ENCODE assay signal across 9 mouse cellular contexts in the genomic region with DNA sequence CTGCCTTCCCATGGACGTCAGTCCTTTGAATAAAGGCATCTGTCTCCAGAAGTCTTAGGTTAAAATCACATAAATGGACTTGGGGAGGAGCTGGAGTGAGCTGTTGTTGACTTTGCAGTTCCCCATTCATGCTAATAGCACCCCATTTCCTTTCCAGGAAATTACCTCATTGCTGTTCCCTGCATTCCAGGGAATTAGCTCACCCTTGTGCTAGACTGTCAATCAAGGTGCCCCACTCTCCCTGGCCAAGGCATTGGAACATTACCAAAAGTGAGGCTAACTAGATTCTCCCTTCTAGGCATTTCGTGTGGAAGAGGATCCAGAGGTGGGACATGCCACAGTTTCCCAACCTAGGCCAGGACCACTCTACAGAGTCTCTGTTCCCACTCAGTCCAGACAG.
DNase-seq lines count a peak whose midpoint lies in the region; ATAC-seq lines count a peak whose summit lies in the region.
"Had no signal": no experiment of that assay in that cellular context is flagged by ENCODE, and none has a peak within 500 bp of the region (broad histone marks: within the 10 kb centered on the region; RNA-seq: fewer than 3 reads in every experiment).

No protein-coding gene starts in this region.

- WGBS in limb, embryonic 15.5 days = 30% methylated on average over 2 of the region's 2 CpGs

- intact Hi-C loops in heart, postnatal 14 days (cut with DNase I) = loop anchor here (5.0 kb wide), 3 partner anchors 46 to 169 kb away; partner anchors contain the start of gene Ptch1
- intact Hi-C loops in left cerebral cortex, postnatal 25 days (cut with DNase I) = loop anchor here (5.0 kb wide), 1 partner anchor 76 kb away; no protein-coding TSS in a partner anchor

- no peak overlapping the region for H3K4me2 ChIP-seq in limb, embryonic 15.5 days
- H3K4me2 ChIP-seq: liver, embryonic 13.5 days had no signal

- H3K27ac ChIP-seq in limb, embryonic 15.5 days = peak overlapping the region; percentile 87
- H3K27ac ChIP-seq: liver, embryonic 13.5 days had no signal

- no peaks in the 10 kb centered on the region for H3K36me3 ChIP-seq in limb, embryonic 15.5 days
- H3K36me3 ChIP-seq: liver, embryonic 13.5 days had no signal

- no peak overlapping the region for H3K9ac ChIP-seq in limb, embryonic 15.5 days
- H3K9ac ChIP-seq: liver, embryonic 13.5 days had no signal

- ATAC-seq in limb, embryonic 15.5 days (ENCODE audit: insufficient number of reproducible peaks, low FRiP score, low TSS enrichment, low read depth) = peak; percentile 44; the same call in 1 of the 2 replicates

- no peaks in the 10 kb centered on the region for H3K9me3 ChIP-seq in limb, embryonic 15.5 days
- H3K9me3 ChIP-seq: liver, embryonic 13.5 days had no signal

- no peak overlapping the region for H3K4me3 ChIP-seq in limb, embryonic 15.5 days
- H3K4me3 ChIP-seq: liver, embryonic 13.5 days had no signal

- H3K4me1 ChIP-seq in limb, embryonic 15.5 days = peaks cover 17% of the 10 kb centered on the region
- H3K4me1 ChIP-seq: liver, embryonic 13.5 days had no signal

- no peaks in the 10 kb centered on the region for H3K27me3 ChIP-seq in limb, embryonic 15.5 days
- H3K27me3 ChIP-seq: liver, embryonic 13.5 days; Patski had no signal

- DNase-seq in retina, postnatal 1 day = peak; percentile 6
- DNase-seq in retina, embryonic 14.5 days (ENCODE audit: low spot score) = no peak
- DNase-seq in heart, postnatal 14 days = peak; percentile 2 to 30
- DNase-seq in cerebellum, postnatal 4 days (ENCODE audit: low spot score in 2 of 2) = no peak
- DNase-seq in cerebellum, adult 18-20 months = no peak
- DNase-seq in left cerebral cortex, postnatal 25 days (ENCODE audit: low spot score in 2 of 2) = no peak
- DNase-seq: liver, embryonic 13.5 days had no signal

Comparison
In these comparisons a context has a peak if more than half of its experiments do, and no peak if none do; other contexts are left out.
1. DNase-seq: peak in retina, postnatal 1 day (single experiment) and heart, postnatal 14 days (2 of 2); none in retina, embryonic 14.5 days (single experiment), cerebellum, postnatal 4 days (0 of 2), cerebellum, adult 18-20 months (0 of 2) and left cerebral cortex, postnatal 25 days (0 of 2).